Mouse (Mus musculus) megakaryocyte, embryonic 14.5 days (primary cell): ENCODE data around the gene Dab1.

Source experiments
- FLI1 ChIP-seq: IDR thresholded peaks from 2 replicates; pipeline ENCODE4 v1.6.1; 2012; ENCODE audit warnings: low read length, inconsistent platforms, mixed read lengths
- GATA1 ChIP-seq: IDR thresholded peaks from 3 replicates; pipeline ENCODE4 v1.6.1; 2012; ENCODE audit warnings: mixed read lengths, low read length, inconsistent platforms, borderline replicate concordance

DNA sequence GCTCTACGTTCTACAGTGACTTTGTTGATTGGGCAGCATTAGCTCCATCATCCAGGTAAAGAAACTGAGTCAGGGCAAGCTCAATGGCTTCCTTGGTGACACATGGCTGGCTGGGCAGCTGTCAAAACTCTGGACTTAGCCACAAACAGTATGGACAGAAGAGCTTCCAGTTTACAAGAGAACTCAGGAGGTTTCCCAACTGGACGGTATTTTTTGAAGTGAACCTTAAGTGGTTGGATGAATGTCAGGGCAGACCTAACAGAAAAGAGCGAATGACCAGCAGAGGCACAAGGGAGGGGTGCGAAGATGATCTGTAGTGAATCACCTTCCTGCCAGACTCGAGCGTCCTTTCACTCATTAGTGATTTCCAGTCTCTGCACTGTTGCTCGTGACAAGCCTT lies 857.7 kb downstream of the Dab1 start:
- TF ChIP-seq GATA1 (no peak), FLI1 (no peak)
